Mouse (Mus musculus) myocyte (in vitro differentiated cells): ENCODE results near the gene Letm1. TPM values are rescaled to one million over a fixed set of nuclear protein-coding genes. Genes with fewer than 3 reads are reported as not detected.
A peak's percentile ranks its signal among the peaks of the same experiment; 100 is the strongest.

ENCODE experiments used
- H3K27me3 ChIP-seq: one replicate; pipeline ENCODE4 v1.6.1; 2011; ENCODE audit not compliant: control insufficient read depth, insufficient read depth, insufficient read length
- H3K36me3 ChIP-seq: one replicate; pipeline ENCODE4 v1.6.1; 2011; ENCODE audit not compliant: control insufficient read depth, insufficient read depth
- H3K4me2 ChIP-seq: one replicate; pipeline ENCODE4 v1.6.1; 2011; ENCODE audit warnings: low read depth, control low read depth
- H3K4me3 ChIP-seq: one replicate; pipeline ENCODE4 v1.5.1; 2011; ENCODE audit warnings: mild to moderate bottlenecking, control low read depth, moderate library complexity
- H3K79me2 ChIP-seq: one replicate; pipeline ENCODE4 v1.6.1; 2011; ENCODE audit not compliant: control insufficient read depth, insufficient read depth
- H3ac ChIP-seq: one replicate; pipeline ENCODE4 v1.6.1; 2011; ENCODE audit not compliant: control insufficient read depth, insufficient read length
- CEBPB ChIP-seq: IDR thresholded peaks from 2 replicates; pipeline ENCODE4 v1.6.1; 2011; ENCODE audit warnings: mild to moderate bottlenecking, moderate library complexity; ENCODE audit not compliant: poor library complexity, insufficient read depth, severe bottlenecking
- E2F4 ChIP-seq: IDR thresholded peaks from one replicate; pipeline ENCODE4 v1.6.1; 2011; ENCODE audit warnings: mild to moderate bottlenecking, control low read depth, moderate library complexity; ENCODE audit not compliant: insufficient read depth
- MAX ChIP-seq: IDR thresholded peaks from one replicate; pipeline ENCODE4 v1.6.1; 2011; ENCODE audit warnings: low read depth, mild to moderate bottlenecking, control low read depth
- MYOD1 ChIP-seq, 3 experiments: IDR thresholded peaks; one replicate each; pipeline ENCODE4 v1.6.1; 2011; ENCODE audit warnings: control low read depth in 2 of 3, low read depth in 2 of 3, mild to moderate bottlenecking in 2 of 3, moderate library complexity in 1 of 3; ENCODE audit not compliant: insufficient read length in 2 of 3, control insufficient read depth in 1 of 3
- MYOG ChIP-seq, 3 experiments: IDR thresholded peaks; one replicate each; pipeline ENCODE4 v1.6.1; 2011; ENCODE audit warnings: control low read depth in 2 of 3, low read depth in 2 of 3, mild to moderate bottlenecking in 2 of 3; ENCODE audit not compliant: insufficient read length in 2 of 3, control insufficient read depth in 1 of 3, insufficient read depth in 1 of 3
- POLR2A ChIP-seq: IDR thresholded peaks from one replicate; pipeline ENCODE4 v1.6.1; 2011; ENCODE audit warnings: low read depth, mild to moderate bottlenecking, control low read depth, moderate library complexity; ENCODE audit not compliant: insufficient read length
- POLR2AphosphoS2 ChIP-seq: IDR thresholded peaks from one replicate; pipeline ENCODE4 v1.6.1; 2011; ENCODE audit warnings: low read depth, control low read depth; ENCODE audit not compliant: insufficient read length
- REST ChIP-seq: IDR thresholded peaks from one replicate; pipeline ENCODE4 v1.6.1; 2011; ENCODE audit warnings: mild to moderate bottlenecking, control low read depth, moderate library complexity; ENCODE audit not compliant: insufficient read depth, insufficient read length
- SRF ChIP-seq: IDR thresholded peaks from one replicate; pipeline ENCODE4 v1.6.1; 2011; ENCODE audit warnings: low read depth; ENCODE audit not compliant: control insufficient read depth, insufficient read length
- TCF12 ChIP-seq: IDR thresholded peaks from one replicate; pipeline ENCODE4 v1.6.1; 2011; ENCODE audit warnings: mild to moderate bottlenecking, control low read depth; ENCODE audit not compliant: poor library complexity, insufficient read depth, severe bottlenecking
- TCF3 ChIP-seq: IDR thresholded peaks from one replicate; pipeline ENCODE4 v1.6.1; 2011; ENCODE audit warnings: low read depth, control low read depth; ENCODE audit not compliant: insufficient read length
- USF1 ChIP-seq: IDR thresholded peaks from one replicate; pipeline ENCODE4 v1.6.1; 2011; ENCODE audit warnings: low read depth, mild to moderate bottlenecking, control low read depth, moderate library complexity
- polyA plus RNA-seq: library from polyadenylated mRNA; unstranded; fragments of >200 nt; fragmentation: generic; extraction: Trizol; gene quantifications from one replicate; pipeline ENCODE4 v1.2.1, GENCODE M21; 2012; ENCODE audit warnings: missing spikeins

The Letm1 gene
- polyA plus RNA-seq, 1 experiment: 29.2 TPM

DNA sequence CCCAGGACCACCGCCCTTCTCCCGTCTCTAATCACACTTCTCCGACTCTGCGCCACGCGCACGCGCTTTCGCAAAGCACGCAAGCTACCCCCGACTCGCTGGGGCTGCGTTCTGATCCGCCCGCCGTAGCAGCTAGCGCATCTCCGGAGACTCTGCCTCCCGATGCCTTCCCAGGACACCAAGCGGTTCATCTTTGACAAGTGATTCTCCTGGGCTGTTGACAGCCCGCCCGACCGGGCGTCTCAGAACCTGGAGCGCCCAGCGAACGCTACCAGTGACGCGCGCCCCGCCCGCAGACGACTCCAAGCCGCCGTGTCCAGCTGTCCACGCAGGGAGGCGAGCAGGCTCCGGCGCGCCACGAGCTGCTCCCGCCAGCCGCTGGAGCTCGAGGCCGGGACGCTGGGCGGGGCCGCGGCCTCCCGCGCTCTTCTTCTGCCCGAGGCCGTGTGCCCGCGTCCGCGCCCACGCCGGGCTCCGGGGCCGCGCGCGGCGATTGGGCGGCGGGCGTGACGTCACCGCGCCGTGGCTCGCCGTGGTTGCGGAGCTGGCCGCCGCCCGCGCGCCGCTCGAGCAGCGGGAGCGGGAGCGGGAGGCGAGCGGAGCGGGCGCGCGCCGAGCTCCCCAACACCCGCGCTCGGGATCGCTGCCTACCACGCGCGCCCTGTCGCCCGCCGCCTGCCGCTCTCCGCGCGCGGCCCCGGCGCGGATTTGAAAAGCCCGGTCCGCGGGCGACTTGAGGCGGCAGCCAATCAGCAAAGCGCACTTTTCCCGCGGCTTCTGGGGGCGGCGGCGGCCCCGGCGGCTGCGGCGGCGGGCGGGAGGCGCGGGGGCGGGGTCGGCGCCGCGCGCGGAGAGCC lies 37.5 kb upstream of the Letm1 start, which contains the start of gene Nsd2:
Gene Nsd2, plus strand, starts transcription at position 850 of the 857 bp plus-strand sequence.
- peaks cover 39% of the 10 kb centered on the region for H3K79me2 ChIP-seq
- H3K4me2 ChIP-seq: peak within 1 kb of the TSS; percentile 98
- peak within 1 kb of the TSS; percentile 54 for H3K4me3 ChIP-seq
- H3ac ChIP-seq: peak within 1 kb of the TSS; percentile 89
- H3K36me3 ChIP-seq: no peaks in the 10 kb centered on the region
- TF ChIP-seq SRF (no peak), E2F4 (peak; percentile 92), POLR2A (peak; percentile 63), MYOG (IDR thresholded peaks at IDR 0.05; ENCODE audit: control insufficient read depth in 1 of 3, insufficient read depth in 1 of 3, insufficient read length in 2 of 3, low read depth in 2 of 3) (peak in 2 of 3 experiments; percentile 13 to 48), MYOD1 (IDR thresholded peaks at IDR 0.05; ENCODE audit: control insufficient read depth in 1 of 3, insufficient read length in 2 of 3, low read depth in 2 of 3) (peak in 2 of 3 experiments; percentile 30 to 58), POLR2AphosphoS2 (peak; percentile 48)
- H3K27me3 ChIP-seq: no peaks in the 10 kb centered on the region

DNA sequence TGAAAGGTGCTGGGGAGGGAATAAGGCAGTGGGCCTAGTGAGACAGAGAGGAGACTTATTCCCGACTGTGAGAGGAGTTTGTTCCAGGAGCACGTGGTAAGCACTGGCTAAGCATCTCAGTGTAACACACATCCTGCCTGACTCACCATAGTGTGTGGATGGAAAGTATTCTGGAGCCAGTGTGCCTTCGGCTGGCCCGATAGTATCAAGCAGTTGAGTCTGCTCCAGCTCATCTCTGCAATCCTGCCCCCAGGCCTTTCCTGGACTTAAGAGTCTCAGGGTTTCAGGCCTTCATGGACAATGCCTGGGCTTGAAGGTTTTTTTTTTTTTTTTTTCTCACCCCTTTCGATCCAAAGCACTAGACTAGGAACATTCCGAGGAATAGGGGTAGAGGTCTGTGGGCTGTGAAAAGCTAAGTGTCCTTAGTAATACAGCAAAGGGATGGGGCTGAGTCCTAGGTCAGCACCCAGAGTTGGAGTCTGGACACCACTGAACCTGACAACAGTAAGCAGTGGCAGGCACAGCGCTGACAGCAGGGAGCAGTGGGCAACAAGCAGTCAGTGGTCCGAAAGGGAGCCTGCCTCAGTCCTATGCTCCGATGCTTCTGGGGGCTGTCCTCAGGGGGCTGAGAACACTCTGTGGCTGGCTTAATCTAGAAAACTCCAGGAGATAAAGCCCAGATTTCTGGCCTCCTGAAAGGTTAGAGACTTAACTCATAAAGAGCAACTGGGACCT lies 36.7 kb upstream of the Letm1 start:
- no peaks in the 10 kb centered on the region for H3K27me3 ChIP-seq
- H3K4me3 ChIP-seq: peak overlapping the region; percentile 54
- H3ac ChIP-seq: peak overlapping the region; percentile 89
- no peak for TF ChIP-seq CEBPB
- TF ChIP-seq SRF: no peak
- TF ChIP-seq POLR2A: peak; percentile 44
- TF ChIP-seq TCF3: no peak
- TF ChIP-seq MYOG (IDR thresholded peaks at IDR 0.05; ENCODE audit: control insufficient read depth in 1 of 3, insufficient read depth in 1 of 3, insufficient read length in 2 of 3, low read depth in 2 of 3): no peak
- no peak for TF ChIP-seq TCF12
- no peak for TF ChIP-seq POLR2AphosphoS2
- no peak for TF ChIP-seq MAX
- no peak for TF ChIP-seq REST
- no peak for TF ChIP-seq MYOD1 (IDR thresholded peaks at IDR 0.05; ENCODE audit: control insufficient read depth in 1 of 3, insufficient read length in 2 of 3, low read depth in 2 of 3)
- peak; percentile 69 for TF ChIP-seq USF1
- no peak for TF ChIP-seq E2F4
- no peaks in the 10 kb centered on the region for H3K36me3 ChIP-seq
- H3K4me2 ChIP-seq: peak overlapping the region; percentile 98
- peaks cover 31% of the 10 kb centered on the region for H3K79me2 ChIP-seq

DNA sequence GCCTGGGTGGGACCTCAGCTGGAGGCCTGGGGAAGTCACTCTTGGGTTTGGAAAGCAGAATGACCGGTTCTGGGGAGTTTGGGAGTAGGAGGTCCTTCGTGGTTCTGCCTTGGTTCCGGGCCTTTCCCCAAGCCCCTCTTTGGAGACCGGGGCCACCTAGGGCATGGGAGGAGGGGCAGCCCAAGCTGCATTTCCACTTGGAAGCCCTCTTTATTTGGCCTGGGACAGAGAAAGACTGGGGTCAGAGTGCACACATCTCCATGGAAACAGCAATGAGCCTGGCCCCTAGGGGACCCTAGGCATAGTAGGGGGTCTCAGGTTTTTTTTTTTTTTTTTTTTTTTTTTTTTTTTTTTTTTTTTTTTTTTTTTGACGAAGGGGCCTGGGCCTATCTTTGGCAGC lies 35.5 kb upstream of the Letm1 start:
- no peak overlapping the region for H3ac ChIP-seq
- H3K79me2 ChIP-seq: peaks cover 19% of the 10 kb centered on the region
- H3K36me3 ChIP-seq: no peaks in the 10 kb centered on the region
- no peak for TF ChIP-seq CEBPB
- TF ChIP-seq POLR2AphosphoS2: no peak
- TF ChIP-seq POLR2A: no peak
- no peak for TF ChIP-seq SRF
- TF ChIP-seq MAX: no peak
- TF ChIP-seq TCF12: no peak
- no peak for TF ChIP-seq REST
- TF ChIP-seq TCF3: no peak
- no peak overlapping the region for H3K4me3 ChIP-seq
- H3K4me2 ChIP-seq: no peak overlapping the region
- H3K27me3 ChIP-seq: no peaks in the 10 kb centered on the region

DNA sequence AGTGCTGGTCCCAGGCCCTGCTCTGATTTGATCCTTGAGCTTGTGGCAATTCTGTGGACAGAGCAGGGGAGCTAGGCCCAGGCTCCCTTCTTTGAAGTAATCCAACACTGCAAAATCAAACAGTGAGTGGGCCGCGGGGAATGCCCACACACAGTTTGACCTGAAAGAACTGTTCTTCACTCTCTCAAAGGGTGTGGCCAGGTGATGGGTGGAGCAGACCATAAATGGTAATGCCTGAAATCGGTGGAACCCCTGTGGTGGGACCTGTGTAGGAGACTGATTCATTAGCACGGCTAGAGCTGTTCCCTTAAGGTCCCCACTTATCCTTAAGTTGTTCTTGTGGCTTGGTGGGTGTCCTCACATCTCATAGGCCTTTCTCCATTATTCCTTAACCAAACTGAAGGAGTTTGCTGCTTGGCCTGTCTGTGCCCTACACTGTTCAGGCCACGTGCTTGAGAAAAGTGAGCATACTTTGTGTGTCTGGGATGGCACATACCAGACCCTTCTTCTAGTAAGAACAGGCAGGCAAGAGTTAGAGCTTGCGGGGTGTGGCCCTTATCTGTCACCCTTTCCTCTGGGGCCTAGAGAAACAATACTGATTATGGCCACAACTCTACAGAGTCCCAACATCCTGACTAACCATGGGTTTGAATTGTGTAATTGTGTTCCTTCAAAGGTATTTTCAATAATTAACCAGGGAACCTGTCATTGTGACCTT lies 33.5 kb upstream of the Letm1 start:
- Histone ChIP-seq H3K4me2 (no peak overlapping the region), H3K36me3 (no peaks in the 10 kb centered on the region), H3K79me2 (no peaks in the 10 kb centered on the region), H3K4me3 (no peak overlapping the region), H3ac (no peak overlapping the region), H3K27me3 (no peaks in the 10 kb centered on the region)
- TF ChIP-seq MYOD1 (IDR thresholded peaks at IDR 0.05; ENCODE audit: control insufficient read depth in 1 of 3, insufficient read length in 2 of 3, low read depth in 2 of 3) (no peak), REST (no peak), CEBPB (no peak), MYOG (IDR thresholded peaks at IDR 0.05; ENCODE audit: control insufficient read depth in 1 of 3, insufficient read depth in 1 of 3, insufficient read length in 2 of 3, low read depth in 2 of 3) (no peak), TCF12 (no peak)
